Mouse (Mus musculus) urinary bladder, postnatal 36 days (tissue): ENCODE measurements around the gene CT030661.1.
"Not testable (repeated sequence)": the region's sequence is repeated elsewhere in the genome, so short reads cannot be mapped to it uniquely, and the experiment has no call there.

Source experiments
- DNase-seq, 2 experiments: peaks; one replicate each; pipeline ENCODE4 v3.0.0; 2022; ENCODE audit warnings: low spot score in 2 of 2, mixed read lengths in 1 of 2

CT030661.1 gene

DNA sequence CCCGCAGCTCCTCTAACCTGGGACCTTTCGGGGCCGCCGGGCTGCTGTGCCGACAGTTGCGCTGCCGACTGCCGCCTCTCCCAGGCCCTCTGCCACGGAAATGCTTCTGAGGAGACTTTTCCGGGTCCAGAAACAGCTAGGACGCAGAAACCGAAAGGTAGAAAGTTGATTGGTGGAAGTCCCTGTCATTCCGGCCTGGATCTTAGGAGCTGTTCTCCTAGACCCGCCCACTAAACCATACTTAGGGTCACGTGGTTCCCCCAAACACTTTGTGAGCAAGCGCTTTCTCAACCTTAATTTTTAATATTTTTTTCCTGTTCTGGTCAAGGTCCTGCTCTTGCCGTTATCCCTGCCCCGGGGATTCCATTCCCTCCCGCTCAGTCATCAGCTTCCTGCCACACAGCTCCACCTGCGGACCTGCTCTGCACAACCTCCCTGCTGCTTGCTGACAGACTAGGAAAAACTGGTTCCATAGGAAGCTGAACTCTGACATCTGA is at the start of gene CT030661.1:
Gene CT030661.1, minus strand, starts transcription at position 108 of the 497 bp plus-strand sequence.
- peak; percentile 82 to 88 for DNase-seq

DNA sequence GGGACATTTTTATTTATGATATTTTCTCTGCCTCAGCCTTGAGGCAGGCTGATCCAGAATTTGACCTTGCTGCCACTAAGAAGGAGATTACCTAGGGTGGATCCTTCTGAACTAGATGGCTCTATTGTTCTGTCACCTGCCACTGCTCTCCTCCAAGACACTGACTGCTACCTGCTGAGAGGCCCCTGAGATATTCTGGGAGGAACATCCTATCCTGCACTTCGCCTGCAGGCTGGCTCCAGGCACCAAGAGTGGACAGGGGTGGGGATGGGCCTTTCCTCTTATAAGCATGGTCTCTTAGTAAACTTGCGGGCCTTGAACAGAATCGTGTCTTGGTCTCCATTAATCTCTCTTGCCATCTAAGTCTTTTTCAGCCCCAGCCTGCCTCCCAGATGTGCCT is 49.3 kb upstream of the CT030661.1 start:
- DNase-seq, result no peak

DNA sequence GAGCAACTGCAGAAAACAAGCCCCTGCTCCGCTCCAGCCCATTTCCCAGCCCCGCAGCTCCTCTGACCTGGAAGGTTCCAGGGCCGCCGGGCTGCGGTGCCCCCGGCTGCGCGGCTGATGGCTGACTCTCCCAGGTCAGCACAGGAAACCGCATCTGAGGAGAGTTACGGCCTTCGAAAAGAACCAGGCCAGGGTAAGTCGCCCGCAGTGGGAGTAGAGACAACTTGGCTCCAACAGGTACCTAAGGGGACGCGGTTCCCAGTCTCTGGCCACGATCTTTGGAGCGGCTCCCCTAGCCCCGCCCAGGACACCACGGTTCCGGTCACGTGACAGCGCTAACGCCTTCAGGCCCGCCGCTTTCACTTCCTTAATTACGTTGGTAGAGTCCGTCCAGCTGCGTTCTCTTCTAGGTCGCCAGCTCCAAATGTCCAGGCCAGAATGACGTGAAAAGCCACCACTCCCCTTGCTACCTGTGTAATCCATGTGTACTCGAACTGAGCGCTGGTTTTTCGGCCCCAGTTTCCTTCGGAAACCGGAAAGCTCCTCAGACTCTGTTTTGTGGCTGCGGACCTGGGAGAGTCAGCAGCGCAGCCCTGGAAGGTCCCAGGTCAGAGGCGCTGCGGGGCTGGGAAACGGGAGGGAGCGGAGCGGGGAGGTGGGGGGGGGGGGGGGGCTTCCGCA is 46.6 kb upstream of the CT030661.1 start, which contains the start of the genes Zfp944 and Zfp758:
Gene Zfp944, minus strand, starts transcription at position 300 of the 681 bp plus-strand sequence.
Gene Zfp758, plus strand, starts transcription at position 353 of the 681 bp plus-strand sequence.
- DNase-seq, result peak; percentile 39 to 57

DNA sequence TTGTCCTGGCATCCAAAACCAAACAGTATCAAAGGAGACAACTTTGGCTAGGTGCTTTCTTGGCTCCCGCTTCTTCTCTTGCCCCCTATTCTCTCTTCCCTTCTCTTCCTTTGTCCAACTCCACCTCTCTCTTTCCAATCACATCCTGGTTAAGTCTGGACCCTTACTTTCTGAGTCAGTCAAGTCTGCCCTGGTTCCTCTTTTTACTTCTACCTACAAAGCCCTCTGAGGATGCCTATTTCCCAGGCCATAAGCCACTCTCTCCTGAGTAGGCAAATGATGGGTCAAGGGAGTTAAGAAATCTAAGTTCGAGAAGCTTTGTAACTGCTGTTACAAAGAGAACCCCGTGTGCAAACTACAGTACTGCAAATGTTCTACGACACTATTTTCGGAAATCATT is 45.9 kb upstream of the CT030661.1 start:
- DNase-seq, result no peak

- peak in 1 of 2 experiments; percentile 17 for DNase-seq
These were observed 38.2 kb upstream of the CT030661.1 start for GRCm38 (mm10) chr17:22352794-22353193.

GRCm38 (mm10) chr17:22315247-22315646 is 610 bp upstream of the CT030661.1 start:
- not testable (repeated sequence) for DNase-seq

DNA sequence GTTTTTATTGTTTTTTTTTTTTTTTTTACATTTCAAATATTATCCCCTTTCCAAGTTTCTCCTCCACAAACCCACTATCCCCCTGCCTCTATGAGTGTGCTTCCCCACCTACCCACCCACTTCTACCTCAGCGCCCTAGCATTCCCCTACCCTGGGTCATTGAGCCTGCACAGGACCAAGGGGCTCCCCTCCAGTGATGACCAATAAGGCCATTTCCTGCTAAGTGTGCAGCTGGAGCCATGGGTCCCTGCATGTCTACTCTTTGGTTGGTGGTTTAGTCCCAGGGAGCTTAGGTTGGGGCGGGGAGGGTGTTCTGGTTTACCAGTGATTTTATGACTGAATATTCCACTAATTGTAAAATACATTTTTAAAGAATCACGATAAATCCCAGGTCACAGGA is 418 bp downstream of the CT030661.1 start:
- not testable (repeated sequence) for DNase-seq
